Mouse (Mus musculus) embryonic fibroblast, embryonic 13.5 days (primary cell): ENCODE results near the gene Babam2.

Experiments
- CTCF ChIP-seq: IDR thresholded peaks from 2 replicates; pipeline ENCODE4 v1.5.1; 2011; ENCODE audit warnings: mild to moderate bottlenecking, control low read depth, low read length, moderate library complexity, borderline replicate concordance; ENCODE audit not compliant: insufficient read depth
- POLR2A ChIP-seq: IDR thresholded peaks from 2 replicates; pipeline ENCODE4 v1.6.1; 2011; ENCODE audit warnings: low read depth, mild to moderate bottlenecking, control low read depth, low read length, moderate library complexity

- TF ChIP-seq CTCF: no peak
- TF ChIP-seq POLR2A: no peak
Measured at GRCm38 (mm10) chr5:31947185-31947584, 249.7 kb downstream of the Babam2 start.
